Mouse (Mus musculus) layer of hippocampus, postnatal 25 days (tissue): Measurements from ENCODE around the gene Htatip2. TPM values are rescaled to one million over a fixed set of nuclear protein-coding genes. Genes with fewer than 3 reads are reported as not detected.
A peak's percentile ranks its signal among the peaks of the same experiment; 100 is the strongest.

Source experiments
- DNase-seq, 2 experiments: peaks; one replicate each; pipeline ENCODE4 v3.0.0; 2022; ENCODE audit warnings: mixed read lengths in 2 of 2, low spot score in 1 of 2; ENCODE audit errors: extremely low spot score in 1 of 2
- total RNA-seq, 2 experiments: library from RNA; stranded (reverse); gene quantifications; 2 replicates each; pipeline ENCODE4 v1.2.3; 2021

Htatip2 gene
- total RNA-seq = 1 to 10 TPM; 9.5 to 9.8 TPM

DNA sequence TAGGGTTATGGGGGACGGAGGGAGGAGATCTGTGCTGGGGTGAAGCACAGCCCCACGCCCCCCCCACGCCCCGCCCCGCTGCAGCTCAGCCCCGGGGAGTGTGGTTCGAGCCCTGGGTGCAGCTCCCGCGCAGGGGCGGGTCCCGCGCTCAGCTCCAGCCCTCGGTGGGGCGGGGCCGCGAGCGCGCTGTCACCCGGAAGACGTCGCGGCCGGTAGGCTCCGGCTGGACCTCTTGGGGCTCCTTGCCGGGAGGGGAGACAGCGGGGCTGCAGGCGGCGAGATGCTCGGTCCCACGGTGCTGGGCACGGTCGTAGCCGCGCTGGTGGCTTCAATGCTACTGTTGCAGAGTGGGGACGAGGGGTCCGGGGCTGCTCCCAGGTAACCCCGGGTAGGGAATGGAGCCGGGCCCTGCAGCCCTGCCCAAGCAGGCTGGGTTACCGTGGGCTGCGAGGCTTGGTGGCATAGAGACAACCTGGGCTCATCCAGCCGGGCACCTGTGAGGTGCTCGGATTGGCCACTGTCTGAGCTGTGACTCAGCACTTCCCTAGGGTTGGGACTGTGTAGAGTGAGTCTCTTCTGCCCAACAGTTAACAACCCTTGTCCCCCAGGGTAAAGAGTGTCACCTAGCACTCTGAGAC lies at the start of gene Htatip2:
Gene Htatip2, plus strand, starts transcription at position 182 of the 638 bp plus-strand sequence.
- DNase-seq = peak; percentile 28 to 42

DNA sequence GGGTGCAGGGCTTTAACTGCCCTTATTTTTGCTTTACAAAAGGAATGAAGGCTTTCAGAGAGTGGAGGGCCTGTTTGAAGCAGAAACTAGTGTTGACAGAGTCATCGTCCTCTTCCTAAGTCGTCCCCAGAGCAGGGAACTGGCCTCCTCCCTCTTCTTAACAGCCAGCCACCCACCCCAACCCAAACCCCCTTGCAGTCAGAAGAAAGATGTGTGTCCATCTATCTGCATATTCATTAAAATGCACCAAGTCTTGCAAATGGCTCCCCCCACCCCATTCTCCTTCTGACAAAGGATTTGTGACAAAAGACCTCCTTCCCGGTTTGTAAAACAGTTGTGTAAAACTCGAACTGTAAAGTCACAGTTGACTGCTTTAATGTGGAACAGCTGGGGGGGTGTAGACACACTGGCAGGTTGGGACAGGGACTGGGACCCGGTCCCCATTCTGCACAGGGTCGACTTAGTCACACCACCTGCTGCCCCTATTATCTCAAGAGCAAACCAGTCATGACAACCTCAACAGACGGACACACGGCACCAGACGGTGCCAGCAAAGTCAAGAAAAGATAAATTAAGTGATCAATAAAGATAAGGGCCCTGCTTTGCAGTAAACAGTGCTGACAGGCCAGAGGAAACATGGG lies 49.4 kb upstream of the Htatip2 start:
- DNase-seq = no peak

DNA sequence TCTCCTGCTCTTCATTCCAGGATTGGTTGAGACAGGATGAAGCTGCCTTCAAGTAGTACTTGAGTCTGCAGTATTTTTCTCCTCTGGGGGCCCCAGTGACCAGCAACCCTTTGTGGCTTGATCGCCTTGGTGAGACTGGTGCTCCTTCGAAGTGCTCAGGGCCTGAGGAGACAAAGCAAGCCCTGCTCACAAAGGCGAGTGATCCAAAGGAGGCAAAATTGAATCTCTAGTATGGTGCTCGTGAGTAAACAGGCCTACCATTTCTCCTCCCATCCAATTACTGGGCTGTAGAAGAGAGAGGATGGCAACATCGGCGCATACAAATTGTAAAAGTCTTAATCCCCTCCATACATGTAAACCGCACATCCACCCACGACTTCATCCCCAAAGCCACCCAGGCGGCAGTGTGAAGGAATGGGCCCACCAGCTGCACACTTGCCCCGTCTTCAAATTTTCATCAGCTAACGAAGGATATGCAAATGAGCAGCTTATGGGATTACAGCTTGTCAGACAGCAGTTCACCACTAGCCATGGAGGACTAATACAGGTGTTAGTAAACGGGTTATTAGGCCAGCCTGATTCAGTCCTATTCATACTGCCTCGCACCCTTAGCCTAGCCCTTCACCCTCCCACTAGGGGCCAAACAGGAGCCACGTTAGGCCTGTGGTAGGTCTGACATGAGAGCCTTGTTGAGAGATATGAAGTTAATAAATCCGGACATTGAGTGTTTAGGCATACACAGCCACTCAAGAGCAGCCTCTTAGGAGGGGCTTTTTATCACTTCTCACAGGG lies 40.8 kb upstream of the Htatip2 start:
- no peak for DNase-seq

DNA sequence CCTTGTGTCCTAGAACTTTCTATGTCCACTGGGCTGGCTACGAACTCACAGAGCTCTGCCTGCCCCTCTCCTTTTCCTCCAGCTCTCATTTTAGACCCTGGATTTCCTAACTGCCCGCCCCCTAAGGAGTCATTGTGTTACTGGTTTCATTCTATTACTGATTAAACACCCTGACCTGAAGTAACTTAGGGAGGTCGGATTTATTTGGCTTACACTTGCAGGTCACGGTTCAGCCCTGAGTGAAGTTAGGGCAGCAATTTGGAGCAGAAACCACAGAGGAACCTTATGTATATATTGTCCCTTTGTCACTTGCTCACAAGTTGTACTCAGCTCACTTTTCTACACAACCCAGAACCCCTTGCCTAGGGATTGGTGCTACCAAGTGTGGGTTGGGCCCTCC lies 24.6 kb upstream of the Htatip2 start:
- no peak for DNase-seq

DNA sequence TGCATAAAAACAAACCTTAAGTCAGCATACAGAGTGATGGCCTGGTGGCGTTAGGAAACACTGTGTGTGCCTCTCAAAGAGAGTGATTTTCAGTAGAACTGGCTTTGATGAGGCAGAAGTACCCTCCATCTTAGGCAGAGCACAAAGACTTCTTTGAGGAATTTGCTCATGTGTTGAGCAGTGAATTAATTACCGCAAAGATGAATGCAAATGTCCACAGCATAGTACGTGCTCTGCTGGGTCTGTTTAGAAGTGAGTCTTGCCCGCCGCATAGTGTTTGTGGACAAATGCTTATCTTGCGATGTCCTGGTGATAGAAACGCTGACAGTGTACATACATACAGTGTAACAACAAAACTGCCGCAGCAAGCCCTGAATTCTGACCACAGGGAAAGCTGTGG lies 19.5 kb upstream of the Htatip2 start:
- no peak for DNase-seq

DNA sequence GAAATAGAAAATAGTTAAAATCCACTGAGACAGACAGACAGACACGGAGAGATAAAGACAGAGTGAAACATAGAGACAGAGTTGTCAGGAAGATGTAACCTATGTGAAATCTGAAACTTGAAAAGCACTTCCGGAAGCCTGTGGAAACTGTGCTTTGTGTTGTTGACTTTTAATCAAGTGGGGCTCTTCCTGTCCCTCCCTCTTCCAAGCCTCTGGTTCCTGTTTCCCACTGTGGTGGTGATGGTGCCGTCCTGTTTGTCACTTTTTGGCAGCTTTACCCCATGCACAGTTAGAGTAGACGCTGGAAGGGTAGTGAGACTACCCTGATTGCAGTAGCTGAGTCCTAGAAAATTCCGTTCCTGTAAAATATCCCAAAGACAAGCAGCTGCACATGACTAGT lies 17.4 kb upstream of the Htatip2 start:
- DNase-seq = no peak

DNA sequence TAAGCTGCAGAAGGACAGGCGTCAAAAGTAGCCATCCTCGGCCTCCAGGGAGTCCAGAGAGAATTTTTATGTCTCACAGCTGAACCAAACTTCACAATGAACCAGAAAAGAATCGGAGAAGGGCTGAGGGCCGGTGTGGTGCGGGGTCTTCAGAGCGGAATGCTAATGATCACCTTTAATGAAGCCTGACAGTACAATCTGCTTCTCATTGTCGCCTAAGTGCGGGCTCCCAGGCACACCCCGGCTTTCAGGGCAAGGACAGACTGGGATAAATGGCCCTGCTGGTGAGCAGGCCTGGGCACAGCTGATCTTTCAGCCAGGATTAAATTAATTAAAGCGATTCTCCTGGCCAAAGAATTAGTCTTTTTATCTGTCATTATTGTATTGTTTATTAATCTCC lies 17.0 kb upstream of the Htatip2 start:
- no peak for DNase-seq

DNA sequence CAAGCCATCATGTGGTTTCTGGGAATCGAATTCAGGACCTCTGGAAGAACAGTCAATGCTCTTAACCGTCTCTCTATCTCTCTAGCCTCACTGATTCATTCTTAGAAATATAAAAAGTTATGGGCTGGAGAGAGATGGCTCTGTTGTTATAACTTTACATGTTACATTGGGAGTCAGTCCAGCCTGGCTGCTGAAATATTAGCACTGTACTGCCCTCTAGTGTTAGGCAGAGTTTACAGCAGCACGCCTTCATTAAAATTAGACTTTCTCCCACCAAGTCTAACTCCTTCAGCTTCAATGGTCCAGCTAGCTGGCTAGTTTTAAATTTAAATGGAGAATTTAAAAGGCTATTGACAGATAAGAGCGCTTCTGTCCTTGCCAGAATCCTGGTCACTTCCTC lies 7.8 kb upstream of the Htatip2 start:
- DNase-seq = peak in 1 of 2 experiments; percentile 25

DNA sequence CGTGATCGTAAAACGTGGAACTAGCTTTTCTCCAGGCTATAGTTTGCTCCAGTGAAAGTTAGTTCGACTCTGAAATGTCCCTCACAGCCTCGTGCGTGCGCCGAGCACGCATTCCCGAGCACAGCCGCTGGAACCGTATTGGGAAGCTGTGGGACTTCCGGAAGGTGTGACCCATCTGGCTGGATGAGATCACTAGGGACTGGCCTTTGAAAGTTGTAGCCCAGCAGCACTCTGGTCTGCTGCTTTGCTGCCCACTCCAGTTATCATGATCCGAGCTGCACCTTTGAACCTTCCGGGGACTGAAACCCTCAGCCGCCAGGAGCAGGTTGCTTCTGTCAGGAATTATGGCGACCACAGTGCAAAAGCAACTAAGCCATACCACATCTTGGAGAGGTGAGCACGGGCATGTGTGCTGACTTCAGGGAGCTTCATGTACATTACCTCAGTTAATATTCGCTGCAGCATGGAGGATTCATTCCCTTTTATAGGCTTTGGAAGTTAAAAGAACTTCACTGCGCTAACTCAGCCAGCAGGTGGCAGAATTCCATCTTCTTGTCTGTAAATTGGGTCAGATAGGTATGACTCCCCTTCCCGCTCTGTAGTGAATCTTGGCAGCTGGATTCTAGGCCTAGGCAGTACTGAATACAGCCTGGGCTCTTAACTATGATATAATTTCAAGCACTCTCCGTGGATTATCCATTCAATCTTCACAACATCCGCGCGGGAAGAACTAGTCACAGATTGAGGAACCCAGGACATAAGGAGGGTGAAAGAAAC lies 6.0 kb upstream of the Htatip2 start:
- peak in 1 of 2 experiments; percentile 57 for DNase-seq

DNA sequence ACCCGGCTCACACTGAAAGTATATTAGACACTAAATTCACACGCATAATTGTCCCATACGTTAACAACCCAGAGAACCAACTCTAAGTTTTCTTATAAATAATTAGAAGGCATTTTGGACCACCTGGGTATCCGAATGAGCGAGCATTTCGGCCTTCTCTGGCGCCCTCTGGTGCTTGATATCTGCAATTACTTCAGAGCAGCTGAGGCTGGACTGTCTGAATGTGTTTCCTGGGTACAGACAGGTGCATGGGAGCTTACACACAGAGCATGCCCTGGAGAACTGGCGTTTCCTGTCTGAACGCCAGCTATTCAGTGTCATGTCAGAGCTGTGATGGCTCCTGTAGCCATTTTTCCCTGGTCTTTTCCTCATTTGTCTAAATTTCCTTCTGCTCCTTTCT lies 4.1 kb upstream of the Htatip2 start:
- peak in 1 of 2 experiments; percentile 69 for DNase-seq

DNA sequence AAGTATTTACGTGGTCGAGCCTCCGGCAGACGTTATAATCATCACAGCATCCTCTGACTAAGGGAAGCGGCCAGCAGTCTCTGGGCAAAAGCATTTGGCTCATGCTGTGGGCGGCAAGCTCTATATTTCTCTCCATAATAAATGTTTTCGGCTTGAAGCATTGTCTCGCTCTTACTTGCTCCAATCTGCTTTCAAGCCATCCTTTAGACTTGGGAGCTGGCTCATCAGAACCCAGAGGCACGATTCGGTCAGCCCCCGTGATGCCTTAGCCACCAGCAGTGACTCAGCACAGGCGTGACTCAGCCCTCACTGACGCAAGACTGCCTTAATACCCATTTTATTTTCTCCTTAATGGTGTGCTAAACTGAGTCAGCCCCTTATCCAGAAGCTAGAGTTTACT lies 3.7 kb downstream of the Htatip2 start:
- DNase-seq = peak in 1 of 2 experiments; percentile 25

DNA sequence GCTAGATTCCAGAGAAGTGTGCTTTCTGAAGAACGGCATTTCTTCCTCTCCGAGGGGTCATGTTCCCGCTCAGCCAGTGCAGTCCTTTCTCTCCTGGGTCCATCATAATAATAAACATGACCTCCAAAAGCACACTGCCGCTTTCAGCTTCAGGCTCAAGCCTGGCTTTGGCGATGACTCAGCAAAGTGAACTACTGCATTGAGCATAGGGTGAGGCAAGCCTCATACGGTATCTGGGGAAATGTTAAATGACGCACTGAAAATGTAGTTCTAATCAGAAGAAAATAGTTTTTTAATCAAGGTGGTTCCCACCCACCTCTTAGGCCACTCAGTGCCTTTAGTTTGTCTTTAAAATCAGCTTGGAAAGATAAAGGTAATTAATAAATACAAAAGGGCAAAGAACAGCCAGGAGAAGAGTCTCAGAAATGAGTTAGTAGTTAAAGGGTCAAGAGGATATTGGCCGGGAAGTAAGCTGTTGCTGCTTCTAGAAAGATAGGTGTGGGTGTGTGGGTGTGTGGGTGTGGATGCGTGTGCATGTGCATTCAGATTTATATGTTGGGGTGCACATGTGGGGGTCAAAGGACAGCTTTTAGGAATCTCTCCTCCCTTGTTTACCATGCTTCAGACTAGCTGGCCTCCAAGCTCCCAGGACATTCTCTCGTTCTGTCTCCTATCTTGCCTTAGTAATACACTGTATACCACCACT lies 5.2 kb downstream of the Htatip2 start:
- no peak for DNase-seq

DNA sequence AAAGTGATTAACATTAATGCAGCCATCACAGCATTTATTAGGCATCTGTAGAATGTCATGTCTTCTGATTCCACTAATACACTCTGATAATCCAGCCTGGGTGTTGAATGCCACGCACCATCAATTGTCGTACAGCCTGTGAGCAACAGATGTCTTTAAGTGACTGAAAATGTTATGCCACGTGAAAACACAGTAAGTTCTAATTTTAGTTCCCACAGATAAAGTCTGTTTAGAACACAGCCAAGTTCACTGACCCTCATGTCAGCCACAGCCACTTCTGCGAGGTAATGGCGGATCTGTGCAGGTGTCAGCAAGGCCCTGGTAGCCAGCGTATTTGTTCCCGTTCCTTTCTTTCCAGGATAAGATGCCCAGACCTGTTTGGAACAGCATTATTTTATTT lies 7.3 kb downstream of the Htatip2 start:
- no peak for DNase-seq

DNA sequence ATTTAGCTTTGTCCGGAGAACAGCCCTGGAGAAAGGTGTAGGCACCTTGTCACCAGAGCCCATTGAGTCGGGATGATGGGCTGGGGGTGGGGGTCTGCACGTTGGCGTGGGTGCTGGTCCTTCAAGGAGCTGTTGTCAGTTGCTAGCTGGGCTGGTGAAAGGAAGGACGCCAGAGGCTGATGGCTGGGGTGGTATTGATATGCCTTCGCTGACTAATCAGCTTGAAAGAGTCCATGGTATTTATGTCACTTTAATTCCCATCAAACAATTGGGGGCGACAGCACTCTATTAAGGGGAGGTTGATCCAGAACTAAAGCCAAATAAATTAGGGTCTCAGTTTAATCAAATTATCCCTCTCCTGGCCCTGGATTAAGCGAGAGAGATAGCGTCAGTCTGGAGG lies 9.6 kb downstream of the Htatip2 start:
- no peak for DNase-seq

DNA sequence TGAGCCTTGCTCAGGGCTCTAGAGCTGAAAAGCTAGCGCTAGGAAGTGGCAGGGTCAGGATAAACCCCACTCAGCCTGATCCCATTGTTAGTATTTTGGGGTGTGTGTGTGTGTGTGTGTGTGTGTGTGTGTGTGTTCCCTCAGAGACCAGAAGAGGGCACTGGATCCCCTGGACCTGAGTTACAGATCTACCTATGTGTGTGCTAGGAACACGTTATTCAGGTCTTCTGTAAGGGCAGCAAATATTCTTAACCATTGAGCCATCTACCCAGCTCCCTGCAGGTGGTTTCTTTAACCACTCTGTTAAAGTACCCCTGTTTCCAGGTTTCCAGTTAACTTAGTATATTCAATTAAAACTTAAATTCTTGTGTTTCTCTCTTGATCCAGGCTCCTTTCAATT lies 15.5 kb downstream of the Htatip2 start:
- DNase-seq = no peak

DNA sequence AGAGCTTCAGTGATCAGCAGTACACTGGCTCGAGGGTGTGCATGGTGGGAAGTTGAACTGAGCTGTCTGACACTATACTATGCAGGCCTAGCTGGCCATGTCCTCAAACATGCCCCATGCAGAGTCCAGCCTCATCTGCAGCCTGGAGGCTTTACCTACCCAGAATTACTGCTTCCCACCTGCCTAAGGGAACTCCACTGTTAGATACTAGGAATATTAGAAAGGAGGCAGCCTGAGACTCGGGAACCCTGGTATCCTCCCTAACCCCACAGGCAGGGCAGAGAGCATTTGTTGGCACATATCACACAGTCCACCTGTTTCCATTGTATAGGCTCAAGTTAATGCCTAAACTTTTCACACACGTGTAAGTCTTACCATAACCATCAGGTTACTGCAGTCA lies 18.7 kb downstream of the Htatip2 start:
- no peak for DNase-seq

DNA sequence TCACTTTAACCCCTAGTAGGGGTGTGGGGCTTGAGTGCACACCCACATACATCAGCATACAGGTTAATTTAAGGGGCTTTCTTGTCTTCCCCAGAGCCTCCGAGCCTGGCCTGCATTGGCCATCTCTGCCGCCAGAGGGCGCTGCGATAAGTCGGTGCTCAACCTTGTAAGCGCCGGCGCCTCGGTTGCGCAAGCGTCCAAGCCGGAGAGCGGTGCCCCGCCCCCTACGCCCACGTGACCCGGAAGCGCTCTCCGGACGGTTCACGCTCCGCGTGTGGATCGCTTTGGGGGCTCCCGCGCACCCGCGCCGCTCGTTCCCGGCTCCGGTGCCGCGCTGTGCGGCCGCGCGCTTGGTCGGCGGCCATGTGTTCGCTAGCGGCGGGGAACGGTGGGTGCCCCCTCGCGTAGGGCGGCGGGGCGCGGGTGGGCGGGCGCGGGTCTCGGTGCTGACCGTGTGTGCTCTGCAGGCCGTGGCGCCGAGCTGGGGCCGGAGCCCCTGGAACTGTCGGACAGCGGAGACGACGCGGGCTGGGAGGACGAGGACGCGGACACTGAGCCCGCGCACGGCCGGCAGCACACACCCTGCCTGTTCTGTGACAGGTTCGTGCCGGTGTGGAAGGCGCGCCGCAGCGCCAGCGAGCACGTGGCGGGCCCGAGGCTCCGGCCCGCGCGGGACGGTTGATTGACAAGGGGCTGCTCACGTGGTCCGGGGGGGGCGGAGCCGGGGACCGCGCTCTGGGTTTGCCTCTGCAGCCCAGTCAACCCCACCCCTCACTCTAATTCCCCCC lies 19.4 kb downstream of the Htatip2 start, which contains the start of gene Prmt3:
Gene Prmt3, plus strand, starts transcription at position 233 of the 788 bp plus-strand sequence.
- peak; percentile 98 to 100 for DNase-seq

DNA sequence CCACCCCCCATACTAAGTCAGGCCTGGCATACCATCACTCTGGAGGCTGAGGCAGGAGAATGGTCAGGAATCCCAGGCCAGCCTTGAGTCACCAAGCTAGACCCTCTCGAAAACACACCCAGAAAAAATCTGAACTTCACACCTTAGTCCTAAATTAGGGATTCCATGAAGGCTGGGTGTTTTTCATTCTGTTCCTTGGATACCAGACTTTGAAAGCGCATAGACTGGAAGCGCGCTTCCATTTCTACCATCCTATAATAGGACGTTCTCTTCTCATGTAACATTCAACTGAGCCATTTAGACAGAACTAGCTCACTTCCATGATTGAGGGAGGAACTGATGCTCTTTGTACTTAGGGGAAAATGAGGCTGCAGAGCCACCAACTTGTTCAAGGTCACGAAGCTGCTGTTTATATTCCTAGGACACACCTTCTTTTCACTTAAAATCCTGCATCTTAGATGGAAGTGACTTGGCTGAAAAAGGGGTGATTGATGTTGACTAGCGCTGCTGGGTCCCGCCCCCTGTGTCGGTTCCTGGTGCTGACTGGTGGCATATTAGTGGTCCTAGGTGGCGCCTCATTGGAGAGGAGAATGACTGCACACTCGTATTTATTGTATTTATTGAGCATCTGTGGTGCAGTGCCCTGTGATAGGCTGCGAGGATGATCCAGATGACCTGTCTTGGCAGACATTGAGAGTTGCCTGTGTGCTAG lies 20.1 kb downstream of the Htatip2 start:
- no peak for DNase-seq

DNA sequence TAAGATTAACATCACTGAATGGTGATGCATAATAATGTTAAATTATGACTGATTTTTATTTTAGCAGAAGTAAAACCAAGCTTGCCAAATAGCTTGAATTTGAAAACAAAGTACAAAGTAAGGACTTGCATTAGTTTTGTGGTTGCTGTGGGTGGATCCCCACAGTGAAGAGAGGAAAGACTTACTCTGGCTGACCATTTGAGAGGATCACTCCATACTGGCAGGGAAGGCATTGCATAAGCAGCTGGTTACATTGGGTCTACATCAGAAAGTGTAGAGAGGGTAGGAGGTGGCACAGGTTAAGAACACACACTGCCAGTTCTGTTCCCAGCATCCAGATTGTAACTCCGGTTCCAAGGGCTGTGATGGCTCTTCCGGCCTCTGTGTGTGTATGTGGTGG lies 24.1 kb downstream of the Htatip2 start:
- DNase-seq = no peak
